Mouse (Mus musculus): Measurements from ENCODE around the gene Mctp2. TPM values are rescaled to one million over a fixed set of nuclear protein-coding genes. Genes with fewer than 3 reads are reported as not detected.

The Mctp2 gene
- polyA plus RNA-seq, 1 experiment from 2014 or later, result 0.63 TPM

GRCm38 (mm10) chr7:72311582-72311981 is 5.2 kb upstream of the Mctp2 start:
- 0 out of 2 replicates have a peak, but pooled peaks cover 2% of the 10 kb centered on the region for H3K4me1 ChIP-seq (ENCODE audit: control insufficient read depth, insufficient read depth, low read length)
- H3K9ac ChIP-seq (ENCODE audit: low read length), result no peak overlapping the region
- ATAC-seq (replicated peaks; ENCODE audit: extremely low read depth, insufficient read depth, low FRiP score), result no peak
- no peak overlapping the region for H3K4me3 ChIP-seq (ENCODE audit: low read length)
- no peaks in the 10 kb centered on the region for H3K36me3 ChIP-seq (ENCODE audit: control insufficient read depth, insufficient read depth)
- H3K9me3 ChIP-seq (replicated peaks; ENCODE audit: control insufficient read depth, low read length), result no peaks in the 10 kb centered on the region
- no peaks in the 10 kb centered on the region for H3K27me3 ChIP-seq (ENCODE audit: control insufficient read depth, insufficient read depth, low read length)
- WGBS, result 56% methylated on average over 8 of the region's 8 CpGs
- no peak overlapping the region for H3K27ac ChIP-seq (ENCODE audit: low read length)
- no peak overlapping the region for H3K4me2 ChIP-seq (ENCODE audit: low read depth, low read length)

GRCm38 (mm10) chr7:72308078-72308477 is 1.7 kb upstream of the Mctp2 start:
- no peaks in the 10 kb centered on the region for H3K36me3 ChIP-seq (ENCODE audit: control insufficient read depth, insufficient read depth)
- WGBS, result 66% methylated on average over 5 of the region's 5 CpGs
- H3K27ac ChIP-seq (ENCODE audit: low read length), result no peak overlapping the region
- no peak overlapping the region for H3K9ac ChIP-seq (ENCODE audit: low read length)
- H3K9me3 ChIP-seq (replicated peaks; ENCODE audit: control insufficient read depth, low read length), result no peaks in the 10 kb centered on the region
- no peak overlapping the region for H3K4me3 ChIP-seq (ENCODE audit: low read length)
- no peak for ATAC-seq (replicated peaks; ENCODE audit: extremely low read depth, insufficient read depth, low FRiP score)
- no peaks in the 10 kb centered on the region for H3K27me3 ChIP-seq (ENCODE audit: control insufficient read depth, insufficient read depth, low read length)
- H3K4me1 ChIP-seq (ENCODE audit: control insufficient read depth, insufficient read depth, low read length), result peaks cover 2% of the 10 kb centered on the region; the same call in 1 of the 2 replicates
- no peak overlapping the region for H3K4me2 ChIP-seq (ENCODE audit: low read depth, low read length)

GRCm38 (mm10) chr7:72306847-72307246 is 439 bp upstream of the Mctp2 start:
- 10% methylated on average over 7 of the region's 7 CpGs for WGBS
- H3K4me1 ChIP-seq (ENCODE audit: control insufficient read depth, insufficient read depth, low read length), result peaks cover 2% of the 10 kb centered on the region; the same call in 1 of the 2 replicates
- H3K27ac ChIP-seq (ENCODE audit: low read length), result no peak overlapping the region
- H3K4me3 ChIP-seq (ENCODE audit: low read length), result peak overlapping the region; percentile 61
- peak overlapping the region; percentile 94 for H3K4me2 ChIP-seq (ENCODE audit: low read depth, low read length)
- H3K27me3 ChIP-seq (ENCODE audit: control insufficient read depth, insufficient read depth, low read length), result no peaks in the 10 kb centered on the region
- H3K36me3 ChIP-seq (ENCODE audit: control insufficient read depth, insufficient read depth), result no peaks in the 10 kb centered on the region
- no peaks in the 10 kb centered on the region for H3K9me3 ChIP-seq (replicated peaks; ENCODE audit: control insufficient read depth, low read length)
- no peak for ATAC-seq (replicated peaks; ENCODE audit: extremely low read depth, insufficient read depth, low FRiP score)
- H3K9ac ChIP-seq (ENCODE audit: low read length), result no peak overlapping the region

- H3K4me2 ChIP-seq (ENCODE audit: low read depth, low read length), result peak overlapping the region; percentile 94
- 0 out of 2 replicates have a peak, but pooled peaks have one; percentile 42 for ATAC-seq (replicated peaks; ENCODE audit: extremely low read depth, insufficient read depth, low FRiP score)
- no peaks in the 10 kb centered on the region for H3K36me3 ChIP-seq (ENCODE audit: control insufficient read depth, insufficient read depth)
- WGBS, result under 1% methylated on average over 14 of the region's 14 CpGs
- H3K4me3 ChIP-seq (ENCODE audit: low read length), result peak overlapping the region; percentile 61
- no peaks in the 10 kb centered on the region for H3K27me3 ChIP-seq (ENCODE audit: control insufficient read depth, insufficient read depth, low read length)
- no peaks in the 10 kb centered on the region for H3K9me3 ChIP-seq (replicated peaks; ENCODE audit: control insufficient read depth, low read length)
- H3K27ac ChIP-seq (ENCODE audit: low read length), result no peak overlapping the region
- H3K4me1 ChIP-seq (ENCODE audit: control insufficient read depth, insufficient read depth, low read length), result peaks cover 2% of the 10 kb centered on the region; the same call in 1 of the 2 replicates
- H3K9ac ChIP-seq (ENCODE audit: low read length), result peak overlapping the region; percentile 69
These were observed 437 bp downstream of the Mctp2 start for GRCm38 (mm10) chr7:72305971-72306370.

GRCm38 (mm10) chr7:72301667-72302066 is 4.7 kb downstream of the Mctp2 start:
- Histone ChIP-seq H3K4me1 (ENCODE audit: control insufficient read depth, insufficient read depth, low read length) (peaks cover 2% of the 10 kb centered on the region; the same call in 1 of the 2 replicates), H3K27me3 (ENCODE audit: control insufficient read depth, insufficient read depth, low read length) (no peaks in the 10 kb centered on the region), H3K9ac (ENCODE audit: low read length) (no peak overlapping the region), H3K9me3 (replicated peaks; ENCODE audit: control insufficient read depth, low read length) (no peaks in the 10 kb centered on the region), H3K36me3 (ENCODE audit: control insufficient read depth, insufficient read depth) (no peaks in the 10 kb centered on the region), H3K27ac (ENCODE audit: low read length) (no peak overlapping the region), H3K4me3 (ENCODE audit: low read length) (no peak overlapping the region), H3K4me2 (ENCODE audit: low read depth, low read length) (no peak overlapping the region)
- ATAC-seq (replicated peaks; ENCODE audit: extremely low read depth, insufficient read depth, low FRiP score), result no peak
- WGBS, result 64% methylated on average over 4 of the region's 4 CpGs

- Histone ChIP-seq H3K9me3 (replicated peaks; ENCODE audit: control insufficient read depth, low read length) (no peaks in the 10 kb centered on the region), H3K9ac (ENCODE audit: low read length) (no peak overlapping the region), H3K27me3 (ENCODE audit: control insufficient read depth, insufficient read depth, low read length) (no peaks in the 10 kb centered on the region), H3K36me3 (ENCODE audit: control insufficient read depth, insufficient read depth) (no peaks in the 10 kb centered on the region), H3K4me1 (ENCODE audit: control insufficient read depth, insufficient read depth, low read length) (no peaks in the 10 kb centered on the region), H3K27ac (ENCODE audit: low read length) (no peak overlapping the region), H3K4me3 (ENCODE audit: low read length) (no peak overlapping the region), H3K4me2 (ENCODE audit: low read depth, low read length) (no peak overlapping the region)
- WGBS, result 64% methylated on average over 6 of the region's 6 CpGs
- ATAC-seq (replicated peaks; ENCODE audit: extremely low read depth, insufficient read depth, low FRiP score), result no peak
These were observed 6.7 kb downstream of the Mctp2 start for GRCm38 (mm10) chr7:72299726-72300125.

- Histone ChIP-seq H3K4me2 (ENCODE audit: low read depth, low read length) (no peak overlapping the region), H3K4me1 (ENCODE audit: control insufficient read depth, insufficient read depth, low read length) (no peaks in the 10 kb centered on the region), H3K27ac (ENCODE audit: low read length) (no peak overlapping the region), H3K36me3 (ENCODE audit: control insufficient read depth, insufficient read depth) (no peaks in the 10 kb centered on the region), H3K27me3 (ENCODE audit: control insufficient read depth, insufficient read depth, low read length) (no peaks in the 10 kb centered on the region), H3K9me3 (replicated peaks; ENCODE audit: control insufficient read depth, low read length) (no peaks in the 10 kb centered on the region), H3K4me3 (ENCODE audit: low read length) (no peak overlapping the region), H3K9ac (ENCODE audit: low read length) (no peak overlapping the region)
- WGBS, result 74% methylated on average over 5 of the region's 5 CpGs
- ATAC-seq (replicated peaks; ENCODE audit: extremely low read depth, insufficient read depth, low FRiP score), result no peak
These were observed 9.4 kb downstream of the Mctp2 start for GRCm38 (mm10) chr7:72297013-72297412.

- Histone ChIP-seq H3K27ac (ENCODE audit: low read length) (no peak overlapping the region), H3K27me3 (ENCODE audit: control insufficient read depth, insufficient read depth, low read length) (no peaks in the 10 kb centered on the region), H3K4me1 (ENCODE audit: control insufficient read depth, insufficient read depth, low read length) (no peaks in the 10 kb centered on the region), H3K36me3 (ENCODE audit: control insufficient read depth, insufficient read depth) (no peaks in the 10 kb centered on the region), H3K9ac (ENCODE audit: low read length) (no peak overlapping the region), H3K9me3 (replicated peaks; ENCODE audit: control insufficient read depth, low read length) (no peaks in the 10 kb centered on the region), H3K4me3 (ENCODE audit: low read length) (no peak overlapping the region), H3K4me2 (ENCODE audit: low read depth, low read length) (no peak overlapping the region)
- 67% methylated on average over 2 of the region's 2 CpGs for WGBS
- no peak for ATAC-seq (replicated peaks; ENCODE audit: extremely low read depth, insufficient read depth, low FRiP score)
These were observed 10.2 kb downstream of the Mctp2 start for GRCm38 (mm10) chr7:72296171-72296570.

GRCm38 (mm10) chr7:72294886-72295285 is 11.5 kb downstream of the Mctp2 start:
- Histone ChIP-seq H3K27me3 (ENCODE audit: control insufficient read depth, insufficient read depth, low read length) (no peaks in the 10 kb centered on the region), H3K36me3 (ENCODE audit: control insufficient read depth, insufficient read depth) (no peaks in the 10 kb centered on the region), H3K4me3 (ENCODE audit: low read length) (no peak overlapping the region), H3K4me2 (ENCODE audit: low read depth, low read length) (no peak overlapping the region), H3K9ac (ENCODE audit: low read length) (no peak overlapping the region), H3K9me3 (replicated peaks; ENCODE audit: control insufficient read depth, low read length) (no peaks in the 10 kb centered on the region), H3K27ac (ENCODE audit: low read length) (no peak overlapping the region), H3K4me1 (ENCODE audit: control insufficient read depth, insufficient read depth, low read length) (no peaks in the 10 kb centered on the region)
- 65% methylated on average over 2 of the region's 2 CpGs for WGBS
- no peak for ATAC-seq (replicated peaks; ENCODE audit: extremely low read depth, insufficient read depth, low FRiP score)

Data from heart, embryonic 16.5 days (tissue).